Mouse (Mus musculus) c-Kit-positive CD71-negative TER-119-negative erythroid progenitor cells, embryonic 14.5 days (primary cell): ENCODE data around the gene Lnx1.

Source experiments
- DNase-seq: peaks from one replicate; pipeline ENCODE4 v3.0.0-alpha.2; 2013; ENCODE audit warnings: low read depth

The Lnx1 gene

GRCm38 (mm10) chr5:74601965-74602364, 100.7 kb downstream of the Lnx1 start:
- DNase-seq, result no peak

GRCm38 (mm10) chr5:74601171-74601570, 101.5 kb downstream of the Lnx1 start:
- DNase-seq, result no peak

GRCm38 (mm10) chr5:74600010-74600409, 102.7 kb downstream of the Lnx1 start:
- no peak for DNase-seq

- DNase-seq, result no peak
These were observed 109.6 kb downstream of the Lnx1 start for GRCm38 (mm10) chr5:74593147-74593546.

DNA sequence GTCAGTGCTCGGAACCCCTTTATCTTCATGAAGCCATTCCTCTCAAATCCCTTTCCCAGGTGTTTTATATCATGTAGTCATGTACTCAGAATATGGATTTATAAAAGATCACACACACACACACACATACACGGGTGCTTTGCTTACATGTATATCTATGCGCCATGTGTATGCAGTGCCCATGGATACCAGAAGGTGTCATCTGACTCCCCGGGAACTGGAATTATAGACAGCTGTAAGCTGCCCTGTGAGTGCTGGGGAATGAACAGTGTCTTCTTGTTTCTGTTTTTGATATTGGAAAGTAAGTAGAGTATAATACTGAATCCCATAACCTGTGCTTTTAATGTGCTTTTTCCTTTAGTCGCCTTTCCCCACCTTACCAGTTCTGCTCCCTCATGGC, 111.3 kb downstream of the Lnx1 start:
- DNase-seq, result no peak

DNA sequence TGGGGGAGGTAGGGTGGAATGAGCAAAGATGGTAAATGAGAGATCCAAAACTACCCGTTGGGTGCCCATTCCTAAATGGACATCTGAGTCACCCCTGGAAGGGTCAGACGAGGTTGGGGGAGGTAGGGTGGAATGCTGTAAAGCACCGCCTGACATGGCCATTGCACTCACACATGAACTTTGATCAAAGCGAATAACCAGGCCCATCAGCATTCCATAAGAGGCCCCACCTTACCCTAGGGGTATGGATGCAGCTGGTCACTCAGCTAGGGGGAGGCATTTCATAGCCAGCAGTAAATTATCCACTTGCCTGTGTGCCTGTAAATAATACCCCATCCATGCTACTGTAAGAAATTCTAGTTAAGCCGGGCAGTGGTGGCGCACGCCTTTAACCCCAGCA, 113.6 kb downstream of the Lnx1 start:
- DNase-seq, result no peak

DNA sequence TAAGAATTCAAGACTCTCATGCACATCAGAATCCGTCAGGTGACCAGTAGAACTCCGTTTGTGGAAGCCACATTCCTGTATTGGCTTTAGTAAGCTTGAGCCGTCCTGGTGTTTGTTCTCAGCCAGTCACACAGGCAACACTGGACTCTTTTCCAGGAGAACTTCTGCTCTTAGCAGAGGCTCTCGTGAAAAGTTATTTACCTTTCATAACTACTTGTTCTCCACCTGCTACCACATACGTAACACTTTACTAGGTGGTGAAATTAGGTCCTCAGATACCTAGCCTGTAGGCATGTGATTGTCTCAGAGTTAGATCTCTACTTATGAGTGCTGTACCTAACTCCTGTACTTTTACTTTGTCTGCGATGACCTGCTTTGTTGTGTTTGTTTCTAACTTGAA, 130.9 kb downstream of the Lnx1 start:
- DNase-seq, result no peak

- no peak for DNase-seq
These were observed 141.6 kb downstream of the Lnx1 start for GRCm38 (mm10) chr5:74561151-74561550.

GRCm38 (mm10) chr5:74549566-74549965, 153.1 kb downstream of the Lnx1 start:
- no peak for DNase-seq

DNA sequence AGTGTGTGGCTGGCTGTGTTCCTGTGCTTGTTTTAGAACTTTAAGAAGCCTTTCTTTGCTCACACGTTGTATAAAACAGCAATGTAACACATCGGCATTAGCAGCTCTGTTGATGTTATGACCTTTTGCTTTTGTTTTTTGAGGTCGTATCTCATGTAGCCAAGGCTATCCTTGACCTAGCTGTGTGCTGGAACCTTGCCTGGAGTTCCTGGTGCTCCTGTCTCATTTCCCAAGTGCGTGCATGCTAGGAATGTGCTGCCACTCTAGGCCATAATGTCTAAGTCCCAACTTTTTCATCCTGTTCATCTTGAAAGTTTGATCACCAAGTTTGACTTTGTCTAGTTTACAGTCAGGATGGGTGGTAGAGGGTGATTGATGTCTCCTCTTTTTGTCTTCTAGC, 157.1 kb downstream of the Lnx1 start:
- DNase-seq, result no peak
